Mouse (Mus musculus): ENCODE data around the gene Slc29a4.

Gene Slc29a4

GRCm38 (mm10) chr5:142747026-142747629 is 54.8 kb downstream of the Slc29a4 start:
- no peak for DNase-seq (ENCODE audit: low spot score)

GRCm38 (mm10) chr5:142750173-142750572 is 57.9 kb downstream of the Slc29a4 start:
- no peak for DNase-seq (ENCODE audit: low spot score)

- no peak for DNase-seq (ENCODE audit: low spot score)
Measured at GRCm38 (mm10) chr5:142752241-142752640, 59.9 kb downstream of the Slc29a4 start.

GRCm38 (mm10) chr5:142759786-142760185 is 67.5 kb downstream of the Slc29a4 start:
- no peak for DNase-seq (ENCODE audit: low spot score)

GRCm38 (mm10) chr5:142761326-142761983 is 69.1 kb downstream of the Slc29a4 start:
- no peak for DNase-seq (ENCODE audit: low spot score)

- DNase-seq (ENCODE audit: low spot score): no peak
Measured at GRCm38 (mm10) chr5:142762082-142762807, 69.9 kb downstream of the Slc29a4 start.

GRCm38 (mm10) chr5:142764306-142764705 is 72.0 kb downstream of the Slc29a4 start:
- no peak for DNase-seq (ENCODE audit: low spot score)

GRCm38 (mm10) chr5:142764889-142765288 is 72.6 kb downstream of the Slc29a4 start:
- DNase-seq (ENCODE audit: low spot score): no peak

GRCm38 (mm10) chr5:142766708-142767107 is 74.4 kb downstream of the Slc29a4 start:
- no peak for DNase-seq (ENCODE audit: low spot score)

- DNase-seq (ENCODE audit: low spot score): peak; percentile 48
Measured at GRCm38 (mm10) chr5:142767937-142768336, 75.6 kb downstream of the Slc29a4 start.

GRCm38 (mm10) chr5:142768352-142769267 is 76.3 kb downstream of the Slc29a4 start:
- DNase-seq (ENCODE audit: low spot score): no peak

GRCm38 (mm10) chr5:142769641-142770040 is 77.3 kb downstream of the Slc29a4 start:
- no peak for DNase-seq (ENCODE audit: low spot score)

GRCm38 (mm10) chr5:142771034-142771433 is 78.7 kb downstream of the Slc29a4 start:
- DNase-seq (ENCODE audit: low spot score): no peak

- no peak for DNase-seq (ENCODE audit: low spot score)
Measured at GRCm38 (mm10) chr5:142771964-142772363, 79.7 kb downstream of the Slc29a4 start.

Measured in ovary, postnatal 36 days (tissue).